Mouse (Mus musculus) ES-Bruce4 (cell line): ENCODE results near the gene Prpf19. TPM values are rescaled to one million over a fixed set of nuclear protein-coding genes. Genes with fewer than 3 reads are reported as not detected.

ENCODE experiments used
- H3K27ac ChIP-seq: 2 replicates; pipeline ENCODE4 v1.5.1; 2012; ENCODE audit warnings: low read length, inconsistent platforms; ENCODE audit not compliant: insufficient read depth
- H3K27me3 ChIP-seq: 2 replicates; pipeline ENCODE4 v1.6.1; 2012; ENCODE audit warnings: mild to moderate bottlenecking, low read length, inconsistent platforms; ENCODE audit not compliant: control insufficient read depth, poor library complexity, insufficient read depth, severe bottlenecking
- H3K36me3 ChIP-seq: 2 replicates; pipeline ENCODE4 v1.6.1; 2012; ENCODE audit warnings: inconsistent platforms, mild to moderate bottlenecking, low read length, moderate library complexity; ENCODE audit not compliant: control insufficient read depth, poor library complexity, insufficient read depth, severe bottlenecking
- H3K4me1 ChIP-seq: one replicate; pipeline ENCODE4 v1.8.1; 2011; ENCODE audit warnings: low read length; ENCODE audit not compliant: control insufficient read depth, insufficient read depth
- H3K4me3 ChIP-seq: 2 replicates; pipeline ENCODE4 v1.5.1; 2011; ENCODE audit warnings: low read depth, mild to moderate bottlenecking, low read length
- H3K9ac ChIP-seq: 2 replicates; pipeline ENCODE4 v1.6.1; 2012; ENCODE audit warnings: low read depth, mild to moderate bottlenecking, inconsistent platforms; ENCODE audit not compliant: poor library complexity, severe bottlenecking
- H3K9me3 ChIP-seq: replicated peaks from 2 replicates; pipeline ENCODE4 v1.6.1; 2012; ENCODE audit warnings: mild to moderate bottlenecking, low read length, inconsistent platforms; ENCODE audit not compliant: control insufficient read depth, poor library complexity, insufficient read depth, severe bottlenecking
- CTCF ChIP-seq: IDR thresholded peaks from one replicate; pipeline ENCODE4 v1.8.1; 2011; ENCODE audit warnings: low read depth, low read length
- EP300 ChIP-seq: IDR thresholded peaks from 2 replicates; pipeline ENCODE4 v1.6.1; 2011; ENCODE audit warnings: low read depth, low read length; ENCODE audit not compliant: insufficient read depth
- POLR2A ChIP-seq: IDR thresholded peaks from one replicate; pipeline ENCODE4 v1.8.1; 2011; ENCODE audit warnings: low read length; ENCODE audit not compliant: insufficient read depth
- polyA plus RNA-seq: library from polyadenylated mRNA; stranded (reverse); fragments of >200 nt; gene quantifications from 2 replicates; pipeline ENCODE4 v1.2.4, GENCODE M21; 2011; ENCODE audit warnings: low read depth; ENCODE audit not compliant: missing spikeins, insufficient read depth, insufficient read length

The Prpf19 gene
- polyA plus RNA-seq, 1 experiment = 131 TPM

DNA sequence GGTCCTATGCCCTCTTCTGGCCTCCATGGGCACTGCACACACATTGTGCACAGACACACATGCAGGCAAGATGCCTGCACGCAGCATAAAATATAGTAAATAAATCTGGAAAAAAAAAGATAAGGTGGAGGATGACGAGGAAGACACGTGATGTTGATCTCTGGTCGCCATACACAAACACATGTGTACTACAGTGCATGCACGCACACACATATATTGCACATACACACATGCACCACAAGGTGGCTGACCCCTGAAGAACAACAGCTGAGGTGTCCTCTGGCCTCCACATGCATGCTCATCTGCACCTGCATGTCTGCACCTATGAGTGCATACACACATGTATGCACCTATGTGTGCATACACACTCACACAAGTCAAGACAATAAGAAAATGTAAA is 41.0 kb downstream of the Prpf19 start:
- Histone ChIP-seq H3K27me3 (no peaks in the 10 kb centered on the region), H3K27ac (no peak overlapping the region), H3K4me3 (no peak overlapping the region), H3K4me1 (no peaks in the 10 kb centered on the region), H3K36me3 (no peaks in the 10 kb centered on the region), H3K9ac (no peak overlapping the region), H3K9me3 (no peaks in the 10 kb centered on the region)
- TF ChIP-seq EP300 = no peak
- peak; percentile 10 for TF ChIP-seq CTCF

DNA sequence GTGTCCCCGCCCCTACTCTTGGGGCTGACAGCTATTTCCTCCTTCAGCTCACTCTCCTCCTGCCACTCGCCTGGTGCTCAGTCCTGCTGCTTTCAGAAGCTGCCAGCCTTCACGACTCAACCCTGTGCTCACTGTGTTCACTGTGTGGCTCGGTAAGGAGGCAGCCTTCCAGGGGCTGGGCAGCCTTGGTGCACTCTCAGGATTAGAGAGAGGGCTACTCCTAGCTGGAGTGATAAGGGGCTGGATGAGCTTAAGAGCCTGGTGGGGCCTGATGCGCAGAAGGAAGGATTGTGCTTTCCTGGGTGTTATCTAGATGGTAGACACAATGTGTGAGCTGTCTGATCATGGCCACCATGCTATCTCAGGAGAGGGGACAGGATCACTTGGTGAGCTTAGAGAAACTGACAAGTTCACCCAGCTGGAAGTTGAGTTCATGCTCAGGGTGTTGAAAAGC is 42.1 kb downstream of the Prpf19 start, which contains the start of gene Ptgdr2:
Gene Ptgdr2 (plus strand): TSS at position 51 of the 454 bp plus-strand sequence.
- H3K36me3 ChIP-seq = no peaks in the 10 kb centered on the region; the same call in 1 of the 2 replicates
- no peaks in the 10 kb centered on the region for H3K4me1 ChIP-seq
- H3K27ac ChIP-seq = no peak within 1 kb of the TSS
- H3K9me3 ChIP-seq = no peaks in the 10 kb centered on the region
- no peak within 1 kb of the TSS for H3K4me3 ChIP-seq
- H3K27me3 ChIP-seq = no peaks in the 10 kb centered on the region
- TF ChIP-seq CTCF = no peak
- no peak within 1 kb of the TSS for H3K9ac ChIP-seq

DNA sequence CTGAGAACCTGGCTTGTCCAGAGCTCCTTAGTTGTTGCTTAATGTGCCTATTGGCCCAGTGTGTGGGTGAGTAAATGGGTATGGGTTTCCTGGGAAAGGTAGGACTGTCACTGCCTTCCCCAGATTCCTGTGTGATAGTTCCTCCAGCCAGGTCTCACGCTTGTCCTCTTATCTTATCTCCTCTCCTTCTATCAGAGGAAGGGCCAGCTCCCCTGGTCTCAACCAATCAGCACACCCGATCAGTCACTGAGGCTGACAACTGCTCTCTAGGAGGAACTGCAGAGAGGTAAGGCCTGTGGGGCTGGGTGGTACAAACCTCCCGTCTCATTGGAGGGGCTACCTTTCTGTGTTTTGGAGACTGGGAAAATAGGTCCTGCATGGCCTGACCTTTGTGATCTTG is 43.7 kb downstream of the Prpf19 start:
- H3K4me3 ChIP-seq = no peak overlapping the region
- no peak overlapping the region for H3K9ac ChIP-seq
- TF ChIP-seq POLR2A (no peak), EP300 (no peak), CTCF (no peak)
- H3K27ac ChIP-seq = no peak overlapping the region
- no peaks in the 10 kb centered on the region for H3K9me3 ChIP-seq
- H3K36me3 ChIP-seq = peaks cover 14% of the 10 kb centered on the region
- no peaks in the 10 kb centered on the region for H3K27me3 ChIP-seq
- H3K4me1 ChIP-seq = no peaks in the 10 kb centered on the region

DNA sequence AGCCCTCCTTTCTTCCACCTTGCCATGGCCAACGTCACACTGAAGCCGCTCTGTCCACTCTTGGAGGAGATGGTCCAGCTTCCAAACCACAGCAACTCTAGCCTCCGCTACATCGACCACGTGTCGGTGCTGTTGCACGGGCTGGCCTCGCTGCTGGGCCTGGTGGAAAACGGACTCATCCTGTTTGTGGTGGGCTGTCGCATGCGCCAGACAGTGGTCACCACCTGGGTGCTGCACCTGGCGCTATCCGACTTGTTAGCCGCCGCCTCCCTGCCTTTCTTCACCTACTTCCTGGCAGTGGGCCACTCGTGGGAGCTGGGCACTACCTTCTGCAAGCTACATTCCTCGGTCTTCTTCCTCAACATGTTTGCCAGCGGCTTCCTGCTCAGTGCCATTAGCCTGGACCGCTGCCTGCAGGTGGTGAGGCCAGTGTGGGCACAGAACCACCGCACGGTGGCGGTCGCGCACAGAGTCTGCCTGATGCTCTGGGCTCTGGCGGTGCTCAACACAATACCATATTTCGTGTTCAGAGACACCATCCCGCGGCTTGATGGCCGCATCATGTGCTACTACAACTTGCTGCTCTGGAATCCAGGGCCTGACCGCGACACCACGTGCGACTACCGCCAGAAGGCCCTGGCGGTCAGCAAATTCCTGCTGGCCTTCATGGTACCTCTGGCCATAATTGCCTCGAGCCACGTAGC is 45.2 kb downstream of the Prpf19 start:
- Histone ChIP-seq H3K4me3 (peak overlapping the region; percentile 32), H3K9ac (peak overlapping the region; percentile 23), H3K9me3 (no peaks in the 10 kb centered on the region), H3K4me1 (no peaks in the 10 kb centered on the region), H3K27ac (no peak overlapping the region), H3K27me3 (no peaks in the 10 kb centered on the region), H3K36me3 (peaks cover 28% of the 10 kb centered on the region)
- peak; percentile 93 for TF ChIP-seq CTCF
- no peak for TF ChIP-seq POLR2A
- peak; percentile 8; the same call in 1 of the 2 replicates for TF ChIP-seq EP300

DNA sequence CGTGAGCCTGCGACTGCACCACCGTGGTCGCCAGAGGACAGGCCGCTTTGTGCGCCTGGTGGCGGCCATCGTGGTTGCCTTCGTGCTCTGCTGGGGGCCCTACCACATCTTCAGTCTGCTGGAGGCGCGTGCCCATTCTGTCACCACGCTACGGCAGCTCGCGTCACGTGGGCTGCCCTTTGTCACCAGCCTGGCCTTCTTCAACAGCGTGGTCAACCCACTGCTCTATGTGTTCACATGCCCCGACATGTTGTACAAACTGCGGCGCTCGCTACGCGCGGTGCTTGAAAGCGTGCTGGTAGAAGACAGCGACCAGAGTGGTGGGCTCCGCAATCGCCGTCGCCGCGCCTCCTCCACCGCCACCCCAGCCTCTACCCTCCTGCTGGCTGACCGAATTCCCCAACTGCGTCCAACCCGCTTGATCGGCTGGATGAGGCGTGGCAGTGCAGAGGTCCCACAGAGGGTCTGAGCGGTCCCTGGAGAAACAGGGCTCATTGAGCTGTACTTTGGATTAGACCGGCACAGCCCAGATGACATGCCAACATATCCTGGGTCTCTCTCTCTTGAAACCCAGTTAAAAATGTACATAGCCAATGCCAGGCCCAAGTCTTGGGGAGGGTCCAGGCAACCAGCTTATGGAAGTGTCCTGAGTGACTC is 45.9 kb downstream of the Prpf19 start:
- H3K9me3 ChIP-seq = no peaks in the 10 kb centered on the region
- peaks cover 32% of the 10 kb centered on the region for H3K36me3 ChIP-seq
- H3K4me3 ChIP-seq = peak overlapping the region; percentile 32
- no peak overlapping the region for H3K27ac ChIP-seq
- H3K4me1 ChIP-seq = no peaks in the 10 kb centered on the region
- H3K9ac ChIP-seq = peak overlapping the region; percentile 23
- H3K27me3 ChIP-seq = no peaks in the 10 kb centered on the region
- TF ChIP-seq CTCF (no peak), POLR2A (no peak), EP300 (no peak)

DNA sequence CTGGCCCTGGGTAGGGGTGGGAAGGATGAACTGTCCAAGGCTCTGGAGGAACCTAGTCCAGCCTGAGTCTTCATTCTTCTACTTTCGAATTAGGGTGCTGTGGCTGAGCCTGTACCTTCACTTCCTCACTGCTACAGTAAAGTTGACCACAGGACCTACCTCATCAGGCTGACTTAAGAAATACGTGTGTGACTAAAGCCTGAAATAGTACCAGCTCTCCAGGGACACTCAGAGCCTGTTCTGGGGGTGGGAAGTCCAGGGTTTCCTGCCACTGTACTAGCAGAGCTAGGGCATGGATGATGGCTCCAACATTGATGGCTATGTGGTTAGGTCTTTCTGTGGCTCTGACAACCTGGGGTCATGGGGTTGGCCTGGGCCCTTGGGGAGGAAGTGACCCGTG is 48.9 kb downstream of the Prpf19 start:
- Histone ChIP-seq H3K4me1 (no peaks in the 10 kb centered on the region), H3K4me3 (no peak overlapping the region), H3K27ac (no peak overlapping the region), H3K36me3 (peaks cover 43% of the 10 kb centered on the region), H3K9ac (no peak overlapping the region), H3K9me3 (no peaks in the 10 kb centered on the region), H3K27me3 (no peaks in the 10 kb centered on the region)
- TF ChIP-seq EP300 (no peak), POLR2A (no peak), CTCF (no peak)
